Mouse (Mus musculus) liver, postnatal 0 days (tissue): ENCODE measurements around the gene Car2.

ENCODE experiments used
- CTCF ChIP-seq: sonication (generic); IDR thresholded peaks from 2 replicates; pipeline ENCODE4 v1.5.1; 2016; ENCODE audit warnings: antibody characterized with exemption, low read depth
- EP300 ChIP-seq: IDR thresholded peaks from 2 replicates; pipeline ENCODE4 v1.6.1; 2016; ENCODE audit warnings: antibody characterized with exemption, low read depth, mild to moderate bottlenecking

- peak; percentile 56 for TF ChIP-seq CTCF
- no peak for TF ChIP-seq EP300
These were observed 14.7 kb upstream of the Car2 start for GRCm38 (mm10) chr3:14871386-14871785.
